Mouse (Mus musculus): ENCODE measurements around the gene Fxyd1.

DNA sequence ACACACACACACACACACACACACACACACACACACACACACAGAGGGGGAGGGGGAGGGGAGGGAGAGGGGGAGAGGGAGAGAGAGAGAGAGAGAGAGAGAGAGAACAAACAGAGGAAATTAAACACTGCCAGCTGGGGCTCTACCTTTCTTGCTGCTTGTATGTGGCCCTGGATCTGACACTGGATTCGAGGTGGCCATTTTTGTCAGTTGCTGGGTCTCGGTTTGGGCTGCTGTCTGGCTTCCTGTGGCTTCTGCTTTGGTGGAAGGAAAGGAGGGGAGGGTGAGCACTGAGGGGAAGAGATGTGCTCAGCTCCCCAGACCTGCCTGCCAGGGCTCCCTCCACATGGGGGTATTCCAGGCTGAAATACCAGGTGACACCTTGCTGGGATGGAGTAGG, 19.3 kb downstream of the Fxyd1 start:
- TF ChIP-seq EP300 (IDR thresholded peaks at IDR 0.05) (no peak), CTCF (IDR thresholded peaks at IDR 0.05) (no peak)
